Mouse (Mus musculus) right cerebral cortex, postnatal 36 days (tissue): Measurements from ENCODE around the gene Meis1.

ENCODE experiments used
- DNase-seq, 2 experiments: peaks; one replicate each; pipeline ENCODE4 v3.0.0; 2022; ENCODE audit warnings: low spot score in 2 of 2, mixed read lengths in 1 of 2

The Meis1 gene

DNA sequence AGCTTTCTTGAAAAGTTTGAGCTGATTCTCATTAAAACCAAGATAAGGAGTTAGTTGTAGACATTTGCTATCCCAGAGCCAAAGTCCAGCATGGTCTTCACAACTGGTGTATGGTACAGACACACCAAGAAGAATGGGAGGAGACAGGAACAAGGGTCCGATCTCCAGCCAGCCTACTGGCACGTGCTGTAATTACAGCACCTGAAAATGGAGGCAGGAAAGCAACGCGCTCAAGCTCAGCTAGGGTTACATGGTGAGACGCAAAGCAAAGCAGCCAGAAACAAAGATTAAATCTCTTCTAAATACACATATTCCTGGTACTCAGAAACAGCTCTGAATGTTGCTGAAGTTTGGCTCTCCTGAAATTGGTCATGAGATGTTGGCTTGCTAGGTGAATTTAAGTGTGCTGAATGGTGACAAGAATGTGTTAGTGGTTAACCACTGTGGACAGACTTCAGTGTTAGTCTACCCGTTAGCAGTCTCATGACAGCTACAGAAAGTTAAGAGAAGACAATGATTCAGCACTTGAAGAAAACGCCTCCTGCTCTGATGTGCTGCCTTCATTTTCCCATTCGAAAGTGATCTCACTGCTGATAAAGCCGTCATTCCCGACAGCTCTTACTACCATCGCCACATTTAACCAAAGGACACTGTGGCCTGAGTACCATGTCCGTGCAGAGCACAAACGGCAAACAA, 70.0 kb downstream of the Meis1 start:
- DNase-seq: no peak

GRCm38 (mm10) chr11:18947434-18947833, 71.4 kb downstream of the Meis1 start:
- no peak for DNase-seq

DNA sequence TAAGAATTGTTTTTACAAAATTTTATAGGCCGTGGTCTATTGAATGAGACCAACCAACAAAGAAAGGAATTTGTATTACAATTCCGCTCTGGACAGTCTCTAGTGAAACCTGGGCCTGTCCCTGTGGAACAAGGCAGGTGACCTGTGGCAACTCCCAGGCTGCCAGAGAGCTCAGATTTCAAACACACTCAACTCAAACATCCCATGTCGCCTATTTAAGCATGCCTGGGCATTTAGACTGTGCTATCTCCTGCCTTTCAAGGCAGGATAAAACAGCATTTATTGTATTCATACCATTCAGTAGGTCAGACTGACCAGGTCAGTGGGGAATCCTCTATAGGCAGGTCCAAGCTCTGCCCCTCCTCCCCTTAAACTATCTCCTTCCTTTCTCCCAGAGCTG, 73.0 kb downstream of the Meis1 start:
- DNase-seq: no peak

GRCm38 (mm10) chr11:18944972-18945625, 73.7 kb downstream of the Meis1 start:
- DNase-seq: no peak

- no peak for DNase-seq
Observed at GRCm38 (mm10) chr11:18944209-18944608, 74.6 kb downstream of the Meis1 start.

- DNase-seq: no peak
Observed at GRCm38 (mm10) chr11:18942990-18943389, 75.8 kb downstream of the Meis1 start.

DNA sequence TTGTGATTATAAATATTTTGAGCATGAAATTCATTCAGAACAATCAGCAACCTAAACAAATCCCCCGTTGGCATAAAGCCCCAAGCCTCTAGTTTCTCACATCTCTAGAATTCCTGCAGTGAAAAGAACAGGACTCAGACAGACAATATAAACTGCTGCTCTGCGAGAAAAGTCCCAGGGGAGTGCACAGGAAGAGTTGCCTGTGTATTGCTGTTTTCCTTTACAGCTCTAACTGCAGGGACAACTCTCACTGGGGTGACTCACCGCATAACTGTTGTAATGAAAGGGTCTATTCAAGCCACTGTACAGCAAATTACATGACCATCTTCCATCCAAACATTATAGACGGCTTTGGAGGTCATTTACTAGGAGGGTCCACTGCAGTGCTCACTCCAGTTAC, 77.9 kb downstream of the Meis1 start:
- DNase-seq: no peak

DNA sequence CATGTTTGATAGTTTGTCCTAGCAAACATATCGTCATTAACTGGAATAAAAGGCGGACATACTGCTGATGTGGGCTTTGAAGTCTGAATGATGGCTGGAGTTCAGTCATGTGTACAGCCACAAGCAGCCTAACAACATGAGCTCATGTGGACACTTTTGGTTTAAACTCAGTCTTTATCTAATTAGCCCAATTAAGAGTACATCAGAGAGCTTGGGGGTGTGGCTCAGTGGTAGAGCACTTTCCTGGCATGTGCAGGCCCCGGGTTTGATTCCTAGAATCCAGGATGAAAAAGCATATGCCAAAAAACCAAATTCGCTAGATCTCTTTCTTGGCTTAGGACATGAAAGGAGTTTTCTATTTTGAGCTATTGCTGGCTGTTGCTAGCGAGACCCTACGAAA, 83.9 kb downstream of the Meis1 start:
- no peak for DNase-seq

- DNase-seq: no peak
Observed at GRCm38 (mm10) chr11:18931001-18931874, 87.5 kb downstream of the Meis1 start.

- DNase-seq: no peak
Observed at GRCm38 (mm10) chr11:18929779-18930728, 88.7 kb downstream of the Meis1 start.

DNA sequence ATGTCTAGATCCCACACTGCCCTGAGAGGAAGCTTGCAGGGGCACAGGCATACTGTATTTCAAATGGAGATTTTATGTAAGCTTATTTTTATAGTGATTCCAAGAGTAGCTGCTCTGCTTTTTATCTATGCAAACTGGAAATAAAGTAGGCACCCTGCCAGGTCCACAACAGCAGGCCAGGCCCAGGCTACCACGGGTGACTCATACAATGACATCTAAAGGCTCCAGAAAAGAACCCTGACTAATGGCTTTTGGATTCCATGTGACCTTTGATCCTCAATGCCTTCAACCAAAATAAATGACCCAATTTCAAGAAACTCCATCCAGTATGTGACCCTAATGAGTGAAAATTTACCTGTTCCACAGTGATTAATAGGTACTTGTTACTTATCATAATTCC, 91.4 kb downstream of the Meis1 start:
- DNase-seq: no peak

DNA sequence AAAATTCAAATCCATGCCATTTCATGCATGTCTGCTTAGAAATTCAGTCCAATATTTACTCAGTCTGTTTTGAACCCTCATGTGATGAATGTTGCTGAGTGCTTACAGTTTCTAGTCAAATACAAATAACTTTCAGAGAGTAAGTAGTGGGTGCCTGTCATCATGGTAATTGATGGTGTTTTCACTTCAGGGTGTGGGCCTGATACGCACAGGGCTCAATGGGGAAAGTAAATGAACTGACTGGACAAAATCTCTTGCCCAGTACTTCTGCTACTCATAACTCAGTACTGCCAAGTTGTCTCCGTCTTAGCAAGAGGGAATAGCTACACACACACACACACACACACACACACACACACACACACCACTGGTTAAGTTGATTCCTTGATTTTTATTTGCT, 92.0 kb downstream of the Meis1 start:
- DNase-seq: no peak

- no peak for DNase-seq
Observed at GRCm38 (mm10) chr11:18924583-18925334, 94.0 kb downstream of the Meis1 start.

DNA sequence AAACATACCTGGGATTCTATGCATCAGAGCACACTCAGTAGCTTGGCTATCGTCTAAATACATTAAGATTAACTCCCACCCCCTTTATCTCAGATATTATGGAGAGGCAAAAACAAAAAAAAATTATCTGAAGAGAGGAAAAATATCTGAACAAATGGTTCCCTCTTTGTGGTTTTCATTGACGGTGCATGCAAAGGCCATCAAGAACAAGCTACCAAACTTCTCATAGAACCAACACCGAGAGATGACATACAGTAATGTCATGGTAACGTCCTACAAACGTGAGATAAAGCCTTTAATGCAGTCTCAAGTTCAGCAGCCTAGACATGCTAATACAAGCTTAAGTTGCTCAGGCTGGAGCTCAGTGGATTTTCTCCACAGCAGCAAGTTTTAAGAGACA, 95.5 kb downstream of the Meis1 start:
- DNase-seq: no peak

DNA sequence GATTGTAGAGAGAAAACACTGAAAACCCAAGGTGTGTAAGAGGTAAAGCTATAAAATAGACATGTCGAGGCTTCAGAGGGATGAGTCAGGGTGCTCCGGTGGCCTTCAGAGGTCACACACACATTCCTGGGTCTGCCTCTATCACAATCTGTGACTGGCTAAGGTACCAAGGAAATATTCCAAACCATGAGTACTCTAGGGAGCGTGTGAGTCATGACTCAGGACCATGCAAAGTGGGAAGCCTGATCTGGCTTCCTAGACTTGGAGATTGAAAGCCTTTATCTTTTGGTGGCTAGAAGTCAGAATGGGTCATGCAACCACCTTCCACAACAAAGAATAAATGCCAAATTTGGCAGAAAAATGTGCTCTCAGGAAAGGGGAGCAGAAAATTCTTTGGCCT, 98.1 kb downstream of the Meis1 start:
- DNase-seq: no peak

DNA sequence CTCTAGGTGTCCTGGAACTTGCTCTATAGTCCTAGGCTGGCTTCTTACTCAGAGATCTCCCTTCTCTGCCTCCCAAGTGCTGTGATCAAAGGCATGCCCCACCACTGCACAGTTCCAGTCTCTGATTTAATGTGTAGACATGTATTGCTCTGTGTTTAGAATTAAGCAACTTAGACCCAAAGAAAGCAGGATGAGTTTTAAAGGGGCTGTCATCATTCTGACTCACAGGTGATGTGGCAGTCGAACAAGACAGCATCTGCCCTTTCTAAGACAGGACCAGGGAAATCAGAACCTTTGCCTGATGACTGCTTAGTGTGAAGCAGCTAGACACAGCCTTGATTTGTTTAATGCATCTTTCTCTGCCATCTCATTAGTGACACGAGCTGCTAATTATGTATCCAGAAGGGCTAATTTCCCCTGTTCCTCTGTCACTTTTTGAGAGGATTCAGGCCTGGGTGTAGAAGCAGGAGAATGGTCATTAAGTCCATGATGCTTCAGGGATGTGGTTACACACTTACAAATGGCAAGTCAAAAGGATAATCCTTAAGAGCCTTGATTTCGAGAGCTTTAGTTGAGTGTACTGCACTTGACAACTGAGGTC, 99.5 kb downstream of the Meis1 start:
- no peak for DNase-seq

GRCm38 (mm10) chr11:18917887-18918286, 100.9 kb downstream of the Meis1 start:
- DNase-seq: no peak

GRCm38 (mm10) chr11:18913251-18913650, 105.5 kb downstream of the Meis1 start:
- DNase-seq: no peak

- DNase-seq: no peak
Observed at GRCm38 (mm10) chr11:18912311-18913019, 106.3 kb downstream of the Meis1 start.

DNA sequence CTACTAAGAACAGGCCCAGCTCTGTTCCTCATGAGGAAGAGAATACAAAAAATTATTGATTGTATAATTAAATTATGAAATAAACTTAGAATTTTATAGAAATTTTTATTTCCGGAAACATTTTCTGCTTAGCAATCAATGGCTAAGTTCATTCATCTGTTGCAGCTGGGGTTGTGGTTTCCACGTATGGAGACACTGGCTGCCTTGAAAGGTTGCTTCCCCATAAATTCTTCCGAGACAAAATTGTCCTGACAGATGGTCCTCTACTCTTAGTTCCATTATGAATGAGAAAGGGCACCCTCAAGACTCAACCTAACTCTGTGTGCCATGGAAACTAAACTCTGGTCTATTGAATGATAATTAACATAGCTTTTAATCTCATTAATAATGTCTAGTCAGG, 111.9 kb downstream of the Meis1 start:
- DNase-seq: no peak
